Mouse (Mus musculus) myocyte (in vitro differentiated cells): ENCODE measurements around the gene 1700016D06Rik.

ENCODE experiments used
- CEBPB ChIP-seq: IDR thresholded peaks from 2 replicates; pipeline ENCODE4 v1.6.1; 2011; ENCODE audit warnings: mild to moderate bottlenecking, moderate library complexity; ENCODE audit not compliant: poor library complexity, insufficient read depth, severe bottlenecking
- E2F4 ChIP-seq: IDR thresholded peaks from one replicate; pipeline ENCODE4 v1.6.1; 2011; ENCODE audit warnings: mild to moderate bottlenecking, control low read depth, moderate library complexity; ENCODE audit not compliant: insufficient read depth
- MAX ChIP-seq: IDR thresholded peaks from one replicate; pipeline ENCODE4 v1.6.1; 2011; ENCODE audit warnings: low read depth, mild to moderate bottlenecking, control low read depth
- POLR2A ChIP-seq: IDR thresholded peaks from one replicate; pipeline ENCODE4 v1.6.1; 2011; ENCODE audit warnings: low read depth, mild to moderate bottlenecking, control low read depth, moderate library complexity; ENCODE audit not compliant: insufficient read length
- SRF ChIP-seq: IDR thresholded peaks from one replicate; pipeline ENCODE4 v1.6.1; 2011; ENCODE audit warnings: low read depth; ENCODE audit not compliant: control insufficient read depth, insufficient read length
- TCF12 ChIP-seq: IDR thresholded peaks from one replicate; pipeline ENCODE4 v1.6.1; 2011; ENCODE audit warnings: mild to moderate bottlenecking, control low read depth; ENCODE audit not compliant: poor library complexity, insufficient read depth, severe bottlenecking
- TCF3 ChIP-seq: IDR thresholded peaks from one replicate; pipeline ENCODE4 v1.6.1; 2011; ENCODE audit warnings: low read depth, control low read depth; ENCODE audit not compliant: insufficient read length
- USF1 ChIP-seq: IDR thresholded peaks from one replicate; pipeline ENCODE4 v1.6.1; 2011; ENCODE audit warnings: low read depth, mild to moderate bottlenecking, control low read depth, moderate library complexity

- TF ChIP-seq MAX (no peak), POLR2A (no peak), E2F4 (no peak), TCF12 (no peak), TCF3 (no peak), USF1 (no peak), SRF (no peak), CEBPB (no peak)
These were observed 38.2 kb upstream of the 1700016D06Rik start for GRCm38 (mm10) chr8:11739082-11739481.
